Mouse (Mus musculus): ENCODE measurements around the gene Zbtb39.

Zbtb39 gene

GRCm38 (mm10) chr10:127739083-127739660 lies at the start of gene Zbtb39:
Gene Zbtb39 (plus strand): TSS chr10:127739538.
- in situ Hi-C loops (cut with MboI, MseI), result no loop called here

- in situ Hi-C loops (cut with MboI, MseI), result no loop called here
Observed at GRCm38 (mm10) chr10:127691053-127691452, 48.3 kb upstream of the Zbtb39 start.

GRCm38 (mm10) chr10:127694636-127695035 lies 44.7 kb upstream of the Zbtb39 start:
- in situ Hi-C loops (cut with MboI, MseI), result no loop called here

- in situ Hi-C loops (cut with MboI, MseI), result no loop called here
Observed at GRCm38 (mm10) chr10:127695775-127696174, 43.6 kb upstream of the Zbtb39 start.

DNA sequence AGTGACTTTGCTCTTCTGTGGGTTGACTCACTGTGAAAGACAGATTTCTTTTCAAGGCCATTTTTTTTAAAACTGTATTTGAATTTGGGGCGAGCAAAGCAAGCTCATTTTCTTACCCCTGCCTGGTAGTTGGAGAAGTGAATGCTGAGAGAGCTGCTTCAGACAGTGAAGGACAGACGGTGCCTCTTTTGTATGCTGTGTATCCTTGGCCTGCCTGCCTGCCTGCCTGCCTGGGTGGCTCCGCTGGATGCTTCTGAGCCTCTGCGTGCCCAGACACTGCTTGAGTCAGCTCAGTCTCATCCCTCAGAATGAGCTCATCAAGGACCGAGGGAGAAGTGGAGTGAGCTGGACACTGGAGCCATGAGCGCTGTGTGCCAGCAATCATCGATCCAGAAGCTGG lies 40.4 kb upstream of the Zbtb39 start:
- in situ Hi-C loops (cut with MboI, MseI), result no loop called here

DNA sequence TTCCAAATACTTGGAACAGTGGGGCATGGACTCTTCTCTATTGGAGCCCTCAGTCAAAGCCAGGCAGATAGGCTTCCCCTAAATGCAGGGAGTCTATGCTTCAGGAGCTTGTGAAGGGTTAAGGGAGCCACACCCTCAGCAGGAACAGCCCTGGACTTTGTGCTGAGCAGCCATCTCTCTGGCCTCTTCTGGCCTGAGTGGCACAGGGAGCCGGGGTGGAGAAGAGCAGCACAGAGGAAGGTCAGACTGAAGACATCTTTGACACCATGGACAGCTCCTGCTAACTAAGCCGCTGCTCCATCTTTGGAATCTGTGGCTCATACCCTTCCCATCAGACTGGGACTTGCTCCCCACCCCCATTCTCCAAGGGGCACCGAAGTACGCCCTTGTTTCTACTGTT lies 36.0 kb upstream of the Zbtb39 start:
- in situ Hi-C loops (cut with MboI, MseI), result no loop called here

DNA sequence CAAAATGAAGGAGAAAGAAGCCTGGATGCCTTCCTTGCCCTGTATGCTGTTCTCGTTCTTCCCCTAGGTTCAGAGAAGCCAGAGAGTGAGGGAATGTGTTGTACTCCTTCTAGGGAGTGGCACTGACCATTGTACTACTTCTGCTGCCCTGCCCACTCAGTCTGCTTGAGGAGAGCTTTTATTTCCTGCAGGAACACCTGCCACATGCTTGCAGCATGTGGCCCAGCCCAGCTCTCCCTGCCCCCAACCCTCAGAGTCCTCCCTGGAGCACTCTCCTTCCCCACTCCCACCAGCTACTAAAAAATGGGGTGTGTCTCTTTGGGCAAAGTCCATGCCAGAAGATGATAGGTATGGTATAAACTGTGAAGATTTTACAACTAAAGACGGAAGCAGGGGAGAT lies 35.0 kb upstream of the Zbtb39 start:
- in situ Hi-C loops (cut with MboI, MseI), result no loop called here

- in situ Hi-C loops (cut with MboI, MseI), result no loop called here
Observed at GRCm38 (mm10) chr10:127704766-127705220, 34.5 kb upstream of the Zbtb39 start, which contains the start of gene Myo1a. Gene Myo1a (plus strand): TSS chr10:127705170.

DNA sequence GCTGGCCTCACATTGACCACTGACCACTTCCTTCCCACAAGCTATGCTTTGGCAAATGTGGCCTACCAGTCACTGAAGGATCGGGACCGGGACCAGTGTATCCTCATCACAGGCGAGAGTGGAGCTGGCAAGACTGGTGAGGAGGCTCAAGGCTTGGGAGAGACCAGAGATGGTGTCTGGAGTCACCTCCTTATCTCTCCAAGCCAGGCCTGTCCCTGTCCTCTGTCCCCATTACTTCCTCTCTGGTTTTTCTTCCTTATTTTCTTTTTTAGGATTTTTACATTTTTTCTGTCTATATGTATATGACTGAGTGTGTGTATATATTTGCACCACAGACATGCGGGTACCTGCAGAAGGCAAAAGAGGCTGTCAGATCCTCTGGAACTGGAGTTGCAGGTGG lies 33.6 kb upstream of the Zbtb39 start:
- in situ Hi-C loops (cut with MboI, MseI), result no loop called here

GRCm38 (mm10) chr10:127707721-127708120 lies 31.6 kb upstream of the Zbtb39 start:
- in situ Hi-C loops (cut with MboI, MseI), result no loop called here

DNA sequence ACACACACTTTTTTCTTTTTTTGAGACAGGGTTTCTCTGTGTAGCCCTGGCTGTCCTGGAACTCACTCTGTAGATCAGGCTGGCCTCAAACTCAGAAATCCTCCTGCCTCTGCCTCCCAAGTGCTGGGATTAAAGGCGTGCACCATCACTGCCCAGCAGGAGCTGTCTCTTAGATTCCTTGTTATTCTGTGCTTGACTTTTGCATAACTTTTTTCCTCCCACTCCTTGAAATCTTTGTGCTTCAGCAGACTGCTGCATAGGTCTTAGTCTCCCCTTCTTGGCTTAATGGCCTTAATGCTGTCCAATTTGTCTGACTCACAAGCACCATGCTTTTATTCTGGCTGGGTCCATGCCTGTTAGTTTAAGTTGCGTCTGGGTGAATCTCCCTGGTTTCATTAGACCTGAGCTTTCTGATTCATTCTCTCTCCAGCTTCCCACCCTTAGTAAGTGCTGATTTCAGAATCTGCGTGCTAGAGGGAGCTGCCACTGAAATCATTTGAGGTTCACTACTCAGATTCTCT lies 30.4 kb upstream of the Zbtb39 start:
- in situ Hi-C loops (cut with MboI, MseI), result no loop called here

- in situ Hi-C loops (cut with MboI, MseI), result no loop called here
Observed at GRCm38 (mm10) chr10:127710331-127710730, 29.0 kb upstream of the Zbtb39 start.

GRCm38 (mm10) chr10:127712736-127713135 lies 26.6 kb upstream of the Zbtb39 start:
- in situ Hi-C loops (cut with MboI, MseI), result no loop called here

DNA sequence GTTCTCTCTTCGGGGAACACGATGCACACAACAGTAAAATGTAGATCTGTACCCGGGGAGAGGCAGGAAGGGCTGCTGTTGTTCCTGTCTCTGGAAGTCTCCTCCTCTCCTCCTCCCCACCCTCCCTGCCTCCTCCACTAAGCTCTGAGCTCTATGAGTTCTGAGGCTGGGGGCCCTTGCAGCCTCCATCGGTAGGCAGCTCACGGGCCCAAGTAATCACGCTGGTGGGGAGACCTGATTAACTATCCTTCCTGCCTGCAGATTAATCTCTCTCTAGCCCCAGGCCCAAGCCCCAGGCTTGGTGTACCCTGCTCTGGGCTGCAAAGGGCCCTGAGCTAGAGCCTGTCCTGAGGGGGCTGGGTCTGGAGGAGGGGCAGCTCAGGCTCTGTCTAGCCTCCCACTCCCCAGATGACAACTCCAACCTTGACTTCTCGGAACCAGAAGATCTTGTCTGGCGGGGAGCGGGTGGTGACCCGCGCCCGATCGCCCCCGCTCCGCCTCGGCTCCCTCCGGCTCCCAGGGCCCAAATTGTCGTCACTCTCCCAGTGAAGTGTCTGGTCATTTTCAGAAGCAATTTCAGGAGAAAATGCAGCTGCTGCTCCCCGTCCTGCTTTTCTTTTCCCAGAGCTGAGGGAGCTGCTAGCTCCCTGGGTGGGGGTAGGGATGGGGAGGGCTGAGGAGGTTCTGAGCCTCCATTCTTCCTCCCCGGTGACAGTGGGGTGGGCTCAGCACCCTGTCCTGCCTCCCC lies 17.5 kb upstream of the Zbtb39 start:
- in situ Hi-C loops (cut with MboI, MseI), result no loop called here

- in situ Hi-C loops (cut with MboI, MseI), result no loop called here
Observed at GRCm38 (mm10) chr10:127724178-127724577, 15.2 kb upstream of the Zbtb39 start, which contains the start of gene Tac2. Gene Tac2 (plus strand): TSS chr10:127724478.

- in situ Hi-C loops (cut with MboI, MseI), result no loop called here
Observed at GRCm38 (mm10) chr10:127725136-127725535, 14.2 kb upstream of the Zbtb39 start.

DNA sequence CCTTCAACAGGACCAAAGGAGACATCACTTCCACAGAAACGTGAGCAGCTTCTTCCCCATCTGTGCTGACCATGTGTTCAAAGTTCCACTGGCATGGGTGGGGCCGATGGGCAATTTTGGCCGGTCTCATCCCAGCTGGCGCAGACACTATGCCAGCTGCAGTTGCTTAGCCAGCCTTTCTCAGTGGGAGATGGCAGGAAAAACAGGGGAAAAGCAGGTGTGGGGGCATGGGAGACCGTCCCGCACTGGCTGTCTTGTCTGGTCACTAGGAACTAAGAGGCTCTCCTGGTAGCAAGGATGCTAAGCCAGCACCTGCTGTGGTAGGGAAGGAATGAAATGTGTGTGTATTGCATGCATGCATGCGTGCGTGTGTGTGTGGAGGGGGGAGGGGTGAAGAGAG lies 10.9 kb upstream of the Zbtb39 start:
- in situ Hi-C loops (cut with MboI, MseI), result no loop called here

DNA sequence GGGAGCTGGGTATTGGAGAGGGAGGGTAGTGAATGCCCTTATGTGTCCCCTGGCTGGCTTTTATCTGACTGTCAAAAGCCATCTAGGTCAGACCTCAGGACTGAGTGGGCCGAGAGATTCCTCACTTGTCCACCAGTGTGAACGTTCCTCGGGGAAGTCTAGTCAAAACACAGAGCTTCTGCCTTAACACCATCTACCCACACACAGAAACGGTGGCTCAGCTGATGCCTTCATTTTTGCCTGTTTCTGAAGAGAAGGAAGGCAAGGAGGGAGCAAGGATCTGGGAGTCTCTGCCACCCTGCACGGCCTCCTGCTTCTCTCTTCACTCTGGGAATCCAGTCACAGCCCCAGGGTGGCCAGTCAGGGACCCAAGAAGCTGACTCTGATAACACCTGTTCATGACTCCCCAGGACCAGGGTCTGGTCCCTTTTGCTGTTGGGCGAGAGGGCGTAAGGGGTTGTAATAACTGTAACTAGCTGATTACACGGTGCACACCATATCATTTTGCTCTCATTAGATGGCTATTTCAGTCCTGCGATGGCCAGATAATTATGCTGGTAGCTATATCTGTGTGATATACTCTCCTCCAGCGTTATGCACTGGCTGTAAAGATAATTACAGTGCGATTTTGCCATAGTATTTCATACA lies 8.9 kb upstream of the Zbtb39 start:
- in situ Hi-C loops (cut with MboI, MseI), result loop anchor here (5.0 kb wide), 1 partner anchor 98 kb away; no protein-coding TSS in a partner anchor

DNA sequence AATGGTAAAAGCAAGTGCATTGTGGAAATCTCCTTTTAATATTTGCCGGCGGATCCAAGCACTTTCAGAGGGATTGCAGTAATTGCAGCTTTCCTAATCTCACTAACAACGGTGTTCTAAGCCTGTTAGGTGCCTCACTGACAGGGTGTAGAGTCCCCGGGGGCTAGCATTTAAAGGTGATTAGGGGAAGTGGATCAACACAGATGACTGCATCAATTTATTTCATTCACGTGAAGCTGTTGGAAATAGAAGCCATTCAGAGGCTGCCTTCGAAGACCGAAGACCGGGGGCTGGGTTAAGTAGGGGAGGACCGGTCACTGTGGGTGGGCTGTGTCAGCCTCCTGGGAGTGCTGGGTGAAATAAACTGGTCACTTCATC lies 8.4 kb upstream of the Zbtb39 start:
- in situ Hi-C loops (cut with MboI, MseI), result loop anchor here (5.0 kb wide), 1 partner anchor 99 kb away; no protein-coding TSS in a partner anchor

GRCm38 (mm10) chr10:127731397-127731796 lies 7.9 kb upstream of the Zbtb39 start:
- in situ Hi-C loops (cut with MboI, MseI), result loop anchor here (5.0 kb wide), 1 partner anchor 99 kb away; no protein-coding TSS in a partner anchor

DNA sequence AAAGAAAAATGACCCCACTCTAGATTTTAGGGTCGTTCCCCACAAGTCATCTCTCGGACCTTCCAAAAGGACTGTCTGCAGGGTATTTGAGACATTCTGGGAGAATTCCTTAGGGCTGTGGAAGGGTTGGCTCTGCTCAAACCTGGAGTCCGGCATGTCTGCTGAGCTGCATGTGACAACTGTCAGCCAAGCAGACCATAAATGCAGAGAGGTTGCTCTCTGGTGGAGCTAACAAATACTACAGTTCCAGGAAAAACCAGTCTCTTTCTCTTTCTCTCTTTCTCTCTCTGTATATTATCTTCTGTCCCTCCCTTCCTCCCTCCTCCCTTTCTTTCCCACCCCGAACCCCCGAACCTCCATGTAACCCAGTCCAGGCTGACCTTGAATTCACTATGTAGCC lies 4.9 kb upstream of the Zbtb39 start:
- in situ Hi-C loops (cut with MboI, MseI), result loop anchor here (5.0 kb wide), 1 partner anchor 102 kb away; no protein-coding TSS in a partner anchor

DNA sequence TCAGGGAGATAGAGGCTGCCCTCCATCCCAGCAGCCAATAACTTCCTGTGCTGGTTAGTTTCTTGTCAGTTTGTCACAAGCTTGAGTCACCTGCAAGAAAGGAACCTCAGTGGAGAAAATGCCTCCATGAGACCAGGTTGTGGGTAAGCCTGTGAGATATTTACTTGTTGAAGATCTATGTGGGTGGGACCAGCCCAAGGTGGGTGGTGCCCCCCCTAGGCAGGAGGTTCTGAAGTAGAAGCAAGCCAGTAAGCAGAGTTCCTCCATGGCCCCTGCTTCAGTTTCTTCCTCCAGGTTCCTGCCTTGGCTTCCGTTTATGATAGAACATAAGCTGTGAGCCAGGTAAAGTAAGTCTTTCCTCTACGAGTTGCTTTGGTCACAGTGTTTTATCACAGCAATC lies 3.1 kb upstream of the Zbtb39 start:
- in situ Hi-C loops (cut with MboI, MseI), result no loop called here
